Mouse (Mus musculus): ENCODE data around the gene Dhrs1.

DNA sequence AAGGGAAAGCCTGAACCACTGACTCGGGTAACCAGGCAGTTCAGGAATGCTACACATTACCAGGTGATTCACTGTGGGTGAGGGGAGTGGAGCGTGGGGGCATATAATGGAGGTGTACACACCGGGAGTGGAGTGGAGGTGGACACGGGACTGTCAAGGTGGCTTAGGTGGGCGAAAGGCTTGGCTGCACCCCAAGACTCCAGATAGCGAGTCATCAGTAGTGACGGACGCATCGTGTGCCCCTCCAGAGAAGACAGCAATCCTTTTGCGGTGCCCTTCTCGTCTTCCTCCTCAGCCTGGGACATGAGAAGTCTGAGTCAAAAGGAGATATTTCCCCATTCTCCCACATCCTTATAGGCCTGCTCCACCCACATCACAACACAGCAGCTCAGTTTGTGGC, 32.3 kb upstream of the Dhrs1 start:
- TF ChIP-seq GATA1 (IDR thresholded peaks at IDR 0.05; ENCODE audit: borderline replicate concordance, low read length) (no peak), FLI1 (IDR thresholded peaks at IDR 0.05; ENCODE audit: low read length) (no peak)

All from megakaryocyte, embryonic 14.5 days (primary cell).